Mouse (Mus musculus): ENCODE measurements around the gene Syt5. TPM values are rescaled to one million over a fixed set of nuclear protein-coding genes. Genes with fewer than 3 reads are reported as not detected.

Gene Syt5
- 0.97 TPM for polyA plus RNA-seq (2014; fragmentation: Illumina TruSeq; extraction: RNeasy Lipid Tissue Mini Kit (QIAGEN cat#74804); ENCODE audit: low read depth, low replicate concordance)

GRCm38 (mm10) chr7:4547221-4547641 is at the start of gene Syt5:
TSS of gene Syt5 (minus strand) at chr7:4547541.

DNA sequence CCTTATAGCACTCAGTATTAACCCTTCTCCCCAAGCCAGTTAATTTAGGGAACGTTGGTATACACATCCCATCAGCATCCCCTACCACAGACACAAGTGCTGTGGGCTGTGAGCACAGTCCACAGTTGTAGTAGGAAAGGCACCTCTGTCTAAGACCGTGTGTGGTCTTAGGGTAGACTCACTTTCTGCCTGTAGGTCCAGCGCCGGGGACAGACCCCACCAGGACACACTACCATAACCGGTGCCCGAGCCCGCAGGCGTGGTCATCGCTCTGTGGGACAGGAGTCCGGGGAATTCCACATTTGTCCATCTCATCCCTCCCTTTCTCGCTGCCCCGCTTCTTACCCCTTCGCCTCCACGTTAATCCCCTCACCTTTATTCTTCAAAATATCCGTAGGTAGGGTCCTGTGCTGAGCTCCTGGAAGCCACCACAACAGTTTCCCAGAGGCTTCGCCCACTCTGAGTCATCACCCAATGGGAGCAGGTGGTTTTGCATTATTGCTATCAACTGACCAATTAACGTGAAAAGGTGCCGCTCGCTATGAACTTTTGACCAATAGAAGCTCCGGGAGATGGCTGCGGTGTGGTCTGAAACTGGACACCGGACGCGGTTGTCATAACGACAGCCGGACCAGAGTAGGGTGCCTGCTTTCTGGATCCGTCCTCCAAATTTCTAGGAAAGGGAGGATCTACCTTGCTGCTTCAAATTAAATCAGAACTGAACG is 15.2 kb downstream of the Syt5 start, which contains the start of gene Dnaaf3:
Gene Dnaaf3 (minus strand): TSS at position 449 of the 725 bp plus-strand sequence.

GRCm38 (mm10) chr7:4524212-4524922 is 23.0 kb downstream of the Syt5 start, which contains the start of gene Tnni3:
TSS of gene Tnni3 (minus strand) at chr7:4524229.

GRCm38 (mm10) chr7:4516332-4517050 is 30.9 kb downstream of the Syt5 start, which contains the start of gene Tnnt1:
TSS of gene Tnnt1 (minus strand) at chr7:4516382.

DNA sequence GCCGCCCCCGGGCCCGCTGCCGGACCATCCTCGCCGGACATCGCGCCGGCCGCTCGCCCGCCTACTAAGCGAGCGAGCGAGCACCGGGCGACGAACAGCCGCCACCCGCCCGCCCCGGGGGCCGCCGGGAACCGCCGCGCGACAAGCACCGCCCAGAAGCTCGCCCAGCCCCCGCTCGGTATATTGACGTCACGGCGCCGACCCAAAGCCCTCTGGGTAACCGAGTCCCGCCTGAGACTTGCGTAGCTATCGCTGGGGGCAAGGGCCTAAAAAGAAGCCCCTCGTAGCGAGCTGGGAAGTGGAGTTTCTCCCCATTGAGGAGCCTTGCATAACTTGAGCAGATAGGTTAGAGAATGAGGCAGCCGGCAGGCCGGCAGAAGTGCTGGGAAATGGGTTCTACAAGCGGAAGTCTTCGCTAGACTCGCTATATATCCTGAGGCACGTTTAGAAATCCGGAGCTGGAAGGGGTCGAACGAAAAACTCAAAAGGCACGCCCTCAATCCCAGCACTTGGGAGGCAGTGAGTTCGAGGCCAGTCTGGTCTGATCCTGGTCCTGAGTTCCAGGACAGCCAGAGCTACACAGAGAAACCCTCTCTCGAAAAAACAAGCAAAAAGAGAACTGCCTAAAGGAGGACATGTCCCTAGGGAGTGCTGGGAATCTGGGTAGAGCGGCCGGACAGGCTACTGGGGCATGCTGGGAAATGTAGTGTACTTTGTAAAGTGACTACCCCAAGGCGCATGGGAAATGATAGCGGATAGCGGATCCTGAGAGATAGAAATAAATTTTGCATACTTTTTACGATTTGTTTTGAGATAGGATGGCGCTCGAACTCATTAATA is 45.6 kb downstream of the Syt5 start, which contains the start of gene Ppp1r12c:
Gene Ppp1r12c (minus strand): TSS at position 123 of the 840 bp plus-strand sequence.

Other genes starting within 250 kb of the Syt5 start
- 0.42 TPM for gene Ncr1, start 209.8 kb downstream of the Syt5 start, polyA plus RNA-seq (2014; fragmentation: Illumina TruSeq; extraction: RNeasy Lipid Tissue Mini Kit (QIAGEN cat#74804); ENCODE audit: low read depth, low replicate concordance)
- gene Gp6, start 149.8 kb downstream of the Syt5 start, polyA plus RNA-seq (2014; fragmentation: Illumina TruSeq; extraction: RNeasy Lipid Tissue Mini Kit (QIAGEN cat#74804); ENCODE audit: low read depth, low replicate concordance), result not detected
- gene Rdh13, start 101.9 kb downstream of the Syt5 start, polyA plus RNA-seq (2014; fragmentation: Illumina TruSeq; extraction: RNeasy Lipid Tissue Mini Kit (QIAGEN cat#74804); ENCODE audit: low read depth, low replicate concordance), result 36.9 TPM
- gene Eps8l1, start 86.9 kb downstream of the Syt5 start, polyA plus RNA-seq (2014; fragmentation: Illumina TruSeq; extraction: RNeasy Lipid Tissue Mini Kit (QIAGEN cat#74804); ENCODE audit: low read depth, low replicate concordance), result 4.1 TPM
- gene Ppp1r12c, start 45.9 kb downstream of the Syt5 start, polyA plus RNA-seq (2014; fragmentation: Illumina TruSeq; extraction: RNeasy Lipid Tissue Mini Kit (QIAGEN cat#74804); ENCODE audit: low read depth, low replicate concordance), result 103 TPM
- gene Tnnt1, start 31.2 kb downstream of the Syt5 start, polyA plus RNA-seq (2014; fragmentation: Illumina TruSeq; extraction: RNeasy Lipid Tissue Mini Kit (QIAGEN cat#74804); ENCODE audit: low read depth, low replicate concordance), result 33.8 TPM
- 10,656 TPM for gene Tnni3, start 23.3 kb downstream of the Syt5 start, polyA plus RNA-seq (2014; fragmentation: Illumina TruSeq; extraction: RNeasy Lipid Tissue Mini Kit (QIAGEN cat#74804); ENCODE audit: low read depth, low replicate concordance)
- 7.5 TPM for gene Dnaaf3, start 15.1 kb downstream of the Syt5 start, polyA plus RNA-seq (2014; fragmentation: Illumina TruSeq; extraction: RNeasy Lipid Tissue Mini Kit (QIAGEN cat#74804); ENCODE audit: low read depth, low replicate concordance)
- gene Ptprh, start 56.5 kb upstream of the Syt5 start, polyA plus RNA-seq (2014; fragmentation: Illumina TruSeq; extraction: RNeasy Lipid Tissue Mini Kit (QIAGEN cat#74804); ENCODE audit: low read depth, low replicate concordance), result not detected
- 7.5 TPM for gene Tmem86b, start 83.9 kb upstream of the Syt5 start, polyA plus RNA-seq (2014; fragmentation: Illumina TruSeq; extraction: RNeasy Lipid Tissue Mini Kit (QIAGEN cat#74804); ENCODE audit: low read depth, low replicate concordance)
- 64.9 TPM for gene Ppp6r1, start 111.5 kb upstream of the Syt5 start, polyA plus RNA-seq (2014; fragmentation: Illumina TruSeq; extraction: RNeasy Lipid Tissue Mini Kit (QIAGEN cat#74804); ENCODE audit: low read depth, low replicate concordance)
- gene Hspbp1, start 137.5 kb upstream of the Syt5 start, polyA plus RNA-seq (2014; fragmentation: Illumina TruSeq; extraction: RNeasy Lipid Tissue Mini Kit (QIAGEN cat#74804); ENCODE audit: low read depth, low replicate concordance), result 37.1 TPM
- 2.1 TPM for gene Brsk1, start 143.1 kb upstream of the Syt5 start, polyA plus RNA-seq (2014; fragmentation: Illumina TruSeq; extraction: RNeasy Lipid Tissue Mini Kit (QIAGEN cat#74804); ENCODE audit: low read depth, low replicate concordance)
- not detected for gene Tmem150b, start 177.7 kb upstream of the Syt5 start, polyA plus RNA-seq (2014; fragmentation: Illumina TruSeq; extraction: RNeasy Lipid Tissue Mini Kit (QIAGEN cat#74804); ENCODE audit: low read depth, low replicate concordance)
- 22.8 TPM for gene Kmt5c, start 192.6 kb upstream of the Syt5 start, polyA plus RNA-seq (2014; fragmentation: Illumina TruSeq; extraction: RNeasy Lipid Tissue Mini Kit (QIAGEN cat#74804); ENCODE audit: low read depth, low replicate concordance)
- 10.7 TPM for gene Cox6b2, start 205.6 kb upstream of the Syt5 start, polyA plus RNA-seq (2014; fragmentation: Illumina TruSeq; extraction: RNeasy Lipid Tissue Mini Kit (QIAGEN cat#74804); ENCODE audit: low read depth, low replicate concordance)
- gene Fam71e2, start 223.8 kb upstream of the Syt5 start, polyA plus RNA-seq (2014; fragmentation: Illumina TruSeq; extraction: RNeasy Lipid Tissue Mini Kit (QIAGEN cat#74804); ENCODE audit: low read depth, low replicate concordance), result not detected
- gene Il11, start 235.3 kb upstream of the Syt5 start, polyA plus RNA-seq (2014; fragmentation: Illumina TruSeq; extraction: RNeasy Lipid Tissue Mini Kit (QIAGEN cat#74804); ENCODE audit: low read depth, low replicate concordance), result not detected
- gene Tmem190, start 235.4 kb upstream of the Syt5 start, polyA plus RNA-seq (2014; fragmentation: Illumina TruSeq; extraction: RNeasy Lipid Tissue Mini Kit (QIAGEN cat#74804); ENCODE audit: low read depth, low replicate concordance), result not detected
- gene Tmem238, start 242.1 kb upstream of the Syt5 start, polyA plus RNA-seq (2014; fragmentation: Illumina TruSeq; extraction: RNeasy Lipid Tissue Mini Kit (QIAGEN cat#74804); ENCODE audit: low read depth, low replicate concordance), result 6.3 TPM
- gene Rpl28, start 245.3 kb upstream of the Syt5 start, polyA plus RNA-seq (2014; fragmentation: Illumina TruSeq; extraction: RNeasy Lipid Tissue Mini Kit (QIAGEN cat#74804); ENCODE audit: low read depth, low replicate concordance), result 392 TPM

Data from heart, adult 10 weeks (tissue).